Mouse (Mus musculus) activated CD4-positive, CD25-positive, alpha-beta regulatory T cell, adult 9 weeks (primary cell): Measurements from ENCODE around the gene Kcna1. TPM values are rescaled to one million over a fixed set of nuclear protein-coding genes. Genes with fewer than 3 reads are reported as not detected.

Experiments
- polyA plus RNA-seq: library from polyadenylated mRNA; unstranded; fragments of 100-300 nt; shearing (Covaris generic); gene quantifications from one replicate; pipeline ENCODE4 v1.2.1, GENCODE M21; 2017

The Kcna1 gene
- polyA plus RNA-seq = not detected

DNA sequence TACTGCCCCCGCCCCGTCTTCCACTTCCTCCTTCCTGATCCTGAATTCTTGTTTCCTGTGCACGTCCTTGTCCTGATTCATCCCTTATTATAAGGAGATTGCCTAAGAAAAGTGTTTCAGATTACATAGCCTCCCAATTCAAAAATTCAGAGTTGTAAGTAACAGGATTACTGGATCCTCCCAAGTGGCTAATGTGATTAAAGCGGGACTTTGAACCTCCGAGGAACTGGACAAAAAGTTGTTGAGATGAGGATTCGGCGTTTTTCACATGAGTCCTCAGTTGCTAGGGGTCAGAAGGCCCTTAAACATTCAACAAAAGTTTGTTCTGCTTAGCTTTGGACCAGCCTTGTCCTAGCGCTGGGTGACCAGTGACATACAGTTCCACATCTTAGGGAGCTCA, at the start of gene Kcna1:
Kcna1 (minus strand) TSS at position 4 of the 400 bp plus-strand sequence.

Other genes with a start within 250 kb of the Kcna1 start
- gene Kcna5, start 111.0 kb downstream of the Kcna1 start, polyA plus RNA-seq = not detected
- gene Kcna6, start 94.3 kb upstream of the Kcna1 start, polyA plus RNA-seq = not detected
- gene Ndufa9, start 202.8 kb upstream of the Kcna1 start, polyA plus RNA-seq = 167 TPM
- gene Akap3, start 206.7 kb upstream of the Kcna1 start, polyA plus RNA-seq = not detected